Mouse (Mus musculus) fat pad, adult 2 months (tissue): ENCODE measurements around the gene Gsdma2.
"Not testable (repeated sequence)": the region's sequence is repeated elsewhere in the genome, so short reads cannot be mapped to it uniquely, and the experiment has no call there.

Source experiments
- DNase-seq: peaks from one replicate; pipeline ENCODE4 v3.0.0-alpha.2; 2011; ENCODE audit warnings: low read depth, low spot score; ENCODE audit errors: extremely low read depth

The Gsdma2 gene

GRCm38 (mm10) chr11:98664091-98664490 is 17.5 kb downstream of the Gsdma2 start, which contains the start of gene Gsdma:
Gsdma (plus strand) TSS chr11:98664351.
- DNase-seq, result no peak

- no peak for DNase-seq
Measured at GRCm38 (mm10) chr11:98668984-98669383, 22.4 kb downstream of the Gsdma2 start.

DNA sequence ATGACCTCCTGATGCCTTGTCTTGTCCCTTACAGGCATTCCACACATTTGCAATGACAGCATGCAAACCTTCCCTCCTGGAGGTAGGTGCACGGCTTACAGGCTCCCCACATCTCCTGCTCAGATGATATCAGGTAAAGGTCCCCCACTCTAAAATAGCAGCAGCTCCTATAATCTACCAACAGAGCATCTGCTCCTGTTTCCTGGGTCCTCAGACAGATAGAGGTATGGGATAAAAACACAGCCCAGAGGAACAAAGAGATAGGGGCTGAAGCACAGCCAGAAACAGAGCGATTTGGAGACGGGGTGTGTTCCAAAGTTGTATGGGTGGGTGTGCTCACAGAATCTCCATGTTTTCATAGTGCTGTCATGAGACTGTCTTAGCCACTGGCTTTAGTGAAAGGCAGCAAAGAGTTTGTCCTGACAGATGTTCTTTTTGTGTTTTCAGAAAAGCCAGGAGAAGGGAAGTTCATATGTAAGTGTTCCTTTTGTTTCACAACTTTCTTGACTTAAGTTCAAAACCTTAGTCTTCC is 24.8 kb downstream of the Gsdma2 start:
- DNase-seq, result no peak

- DNase-seq, result no peak
Measured at GRCm38 (mm10) chr11:98671857-98672256, 25.3 kb downstream of the Gsdma2 start.

DNA sequence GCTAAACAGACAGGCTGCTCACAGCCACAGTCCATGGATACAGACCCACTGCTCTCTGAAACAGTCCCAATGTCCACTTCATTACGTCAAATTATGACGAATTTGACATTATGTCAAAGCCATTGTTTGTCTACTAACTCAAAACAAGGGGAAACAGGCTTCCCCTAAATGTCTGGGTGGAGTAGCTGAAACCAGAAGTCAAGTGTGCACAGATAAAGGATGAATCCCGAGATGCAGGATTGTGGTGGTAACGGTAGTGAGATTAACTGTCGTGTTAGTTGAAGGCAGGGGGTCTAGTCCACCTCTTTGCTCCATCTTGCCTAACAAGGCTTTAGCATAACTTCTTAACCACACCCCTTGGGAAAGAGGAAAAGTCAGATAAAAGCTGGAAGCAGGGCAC is 25.9 kb downstream of the Gsdma2 start:
- DNase-seq, result no peak

- not testable (repeated sequence) for DNase-seq
Measured at GRCm38 (mm10) chr11:98673136-98673535, 26.6 kb downstream of the Gsdma2 start.

DNA sequence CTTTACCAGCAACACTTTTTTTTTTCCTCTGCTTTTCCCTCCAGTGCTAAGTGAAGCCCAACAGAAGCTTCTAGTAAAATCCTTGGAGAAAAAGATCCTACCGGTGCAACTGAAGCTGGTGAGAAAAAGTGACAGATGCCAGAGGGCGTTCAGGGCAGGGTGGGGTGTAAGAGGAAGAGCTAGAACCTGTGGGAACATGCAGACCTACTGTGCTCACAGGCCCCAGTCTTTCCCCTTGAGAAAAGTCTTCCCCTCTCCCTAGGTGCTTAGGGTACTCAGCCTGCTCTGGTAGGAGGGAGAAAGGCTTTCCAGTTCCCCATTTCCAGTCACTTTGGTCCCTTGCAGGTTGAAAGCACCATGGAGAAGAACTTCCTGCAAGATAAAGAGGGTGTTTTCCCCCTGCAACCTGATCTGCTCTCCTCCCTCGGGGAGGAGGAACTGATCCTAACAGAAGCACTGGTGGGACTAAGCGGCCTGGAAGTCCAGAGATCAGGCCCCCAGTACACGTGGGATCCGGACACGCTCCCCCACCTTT is 29.3 kb downstream of the Gsdma2 start:
- no peak for DNase-seq

DNA sequence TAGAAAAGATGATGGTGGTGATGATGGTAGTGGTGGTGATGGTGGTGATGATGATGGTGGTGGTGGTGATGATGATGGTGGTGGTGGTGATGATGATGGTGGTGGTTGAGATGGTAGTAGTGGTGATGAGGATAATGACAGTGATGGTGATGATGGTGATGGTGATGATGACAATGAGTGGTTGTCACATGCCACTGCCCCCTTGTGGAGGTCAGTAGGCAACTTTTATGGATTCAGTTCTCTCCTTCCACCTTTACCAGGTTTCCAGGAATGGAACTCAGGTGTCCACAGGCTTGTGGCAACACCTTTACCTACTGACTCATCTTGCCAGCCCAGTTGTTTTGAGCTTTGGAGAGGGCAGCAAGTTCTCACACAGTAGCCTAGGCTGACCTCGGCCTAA is 33.5 kb downstream of the Gsdma2 start:
- no peak for DNase-seq

DNA sequence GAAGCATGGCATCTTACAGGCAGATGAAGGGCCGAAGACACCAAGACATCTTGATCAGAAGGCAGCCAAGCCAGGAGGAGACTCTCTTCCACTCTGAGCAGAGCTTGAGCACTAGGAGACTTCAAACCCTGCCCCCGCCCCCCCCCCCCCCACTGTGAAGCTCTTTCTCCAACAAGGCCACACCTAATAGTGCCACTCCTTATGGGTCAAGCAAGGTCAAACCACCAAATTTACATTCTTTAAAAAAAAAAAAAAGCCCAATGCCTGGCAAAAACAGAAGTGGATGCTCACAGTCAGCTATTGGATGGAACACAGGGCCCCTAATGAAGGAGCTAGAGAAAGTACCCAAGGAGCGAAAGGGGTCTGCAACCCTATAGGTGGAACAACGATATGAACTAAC is 34.0 kb downstream of the Gsdma2 start:
- not testable (repeated sequence) for DNase-seq

DNA sequence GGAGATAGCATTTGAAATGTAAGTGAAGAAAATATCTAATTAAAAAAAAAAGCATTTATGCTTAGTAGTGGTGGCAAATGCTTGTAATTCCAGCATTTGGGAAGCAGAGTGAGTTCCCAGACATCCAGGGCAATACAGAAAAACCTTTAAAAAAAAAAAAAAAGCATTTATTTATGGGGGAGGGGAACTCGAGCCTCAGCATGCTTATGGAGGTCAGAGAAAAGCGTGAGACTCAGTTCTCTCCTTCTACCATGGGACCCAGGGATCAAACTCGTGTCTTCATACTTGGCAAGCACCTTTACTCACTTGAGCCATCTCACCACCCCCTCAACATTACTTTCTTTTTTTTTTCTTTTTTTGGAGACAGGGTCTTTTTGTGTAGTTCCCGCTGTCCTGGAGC is 34.6 kb downstream of the Gsdma2 start:
- DNase-seq, result no peak

GRCm38 (mm10) chr11:98681786-98682745 is 35.5 kb downstream of the Gsdma2 start, which contains the start of gene Psmd3:
Psmd3 (plus strand) TSS chr11:98682554.
- peak; percentile 94 for DNase-seq

DNA sequence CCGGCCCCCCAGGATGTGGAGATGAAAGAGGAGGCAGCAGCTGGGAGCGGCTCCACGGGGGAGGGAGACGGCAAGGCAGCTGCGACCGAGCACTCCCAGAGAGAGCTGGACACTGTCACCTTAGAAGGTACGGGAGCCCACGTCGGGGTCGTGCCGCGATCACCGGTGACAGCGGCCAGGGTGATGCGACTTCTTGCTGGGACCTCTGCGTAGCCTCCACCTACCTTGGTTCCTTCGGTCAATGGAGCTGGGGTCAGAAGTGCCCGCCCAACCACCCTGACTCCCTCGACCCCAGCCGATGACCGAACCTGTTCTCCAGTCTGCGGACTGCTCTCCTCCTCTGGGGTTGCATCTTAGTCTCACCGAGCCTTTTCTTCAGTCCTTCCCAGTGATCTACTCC is 36.3 kb downstream of the Gsdma2 start:
- DNase-seq, result no peak

- DNase-seq, result no peak
Measured at GRCm38 (mm10) chr11:98685642-98686041, 39.1 kb downstream of the Gsdma2 start.

DNA sequence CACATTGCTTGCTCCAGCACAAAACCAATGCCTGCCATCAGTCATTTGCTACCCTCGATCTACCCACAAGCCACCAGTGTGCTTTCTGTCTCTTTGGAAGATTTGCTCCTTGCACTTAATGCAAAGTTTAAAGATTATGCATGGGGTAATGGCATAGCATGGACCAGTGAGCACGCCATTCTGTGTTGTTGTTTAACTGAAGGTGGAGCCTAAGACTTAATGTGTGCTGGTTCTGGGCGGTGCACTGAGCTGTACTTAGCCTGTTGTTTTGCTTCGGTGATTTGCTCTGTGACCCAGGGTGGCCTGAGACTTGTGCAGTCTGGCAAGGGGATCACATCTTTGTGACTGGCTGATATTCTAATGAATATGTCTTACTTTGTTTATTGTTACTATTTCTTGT is 40.4 kb downstream of the Gsdma2 start:
- DNase-seq, result no peak

DNA sequence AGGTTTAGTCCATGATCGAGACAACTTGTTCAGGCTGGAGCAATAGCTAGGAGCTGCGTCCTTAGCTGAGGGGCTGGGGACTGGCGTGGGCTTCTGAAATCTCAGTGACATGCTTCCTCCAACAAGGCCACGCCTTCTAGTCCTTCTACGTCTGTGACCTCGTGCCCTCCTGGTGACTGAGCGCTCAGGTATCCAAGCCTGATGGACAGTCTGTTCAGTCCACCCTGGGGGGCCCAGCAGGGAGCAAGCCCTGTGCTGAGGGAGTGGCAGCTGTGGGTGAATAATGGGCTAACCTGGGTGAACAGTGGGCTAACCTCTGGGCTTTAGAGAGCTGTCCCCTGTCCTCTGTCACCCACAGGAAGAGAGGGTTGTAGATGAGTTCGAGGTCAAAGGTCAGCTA is 41.5 kb downstream of the Gsdma2 start:
- no peak for DNase-seq

DNA sequence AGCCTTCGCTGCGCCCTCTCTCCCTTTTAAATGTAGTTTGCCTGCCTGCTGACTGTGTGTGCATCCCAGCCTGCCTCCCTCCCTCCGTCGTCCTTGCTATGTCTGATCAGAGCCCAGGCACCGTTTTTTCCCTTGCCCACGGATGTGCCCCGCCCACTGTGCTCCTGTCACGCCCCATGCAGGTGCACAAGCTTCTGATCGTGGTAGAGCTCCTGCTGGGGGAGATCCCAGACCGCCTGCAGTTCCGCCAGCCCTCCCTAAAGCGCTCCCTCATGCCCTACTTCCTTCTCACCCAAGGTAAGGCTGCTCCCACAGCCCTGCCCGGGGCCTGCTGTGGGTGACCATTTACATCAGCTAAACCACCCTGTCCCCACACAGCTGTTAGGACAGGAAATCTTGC is 46.6 kb downstream of the Gsdma2 start:
- no peak for DNase-seq

- no peak for DNase-seq
Measured at GRCm38 (mm10) chr11:98693746-98694145, 47.2 kb downstream of the Gsdma2 start.

- no peak for DNase-seq
Measured at GRCm38 (mm10) chr11:98694301-98694700, 47.7 kb downstream of the Gsdma2 start.

GRCm38 (mm10) chr11:98695408-98695807 is 48.8 kb downstream of the Gsdma2 start:
- DNase-seq, result no peak

DNA sequence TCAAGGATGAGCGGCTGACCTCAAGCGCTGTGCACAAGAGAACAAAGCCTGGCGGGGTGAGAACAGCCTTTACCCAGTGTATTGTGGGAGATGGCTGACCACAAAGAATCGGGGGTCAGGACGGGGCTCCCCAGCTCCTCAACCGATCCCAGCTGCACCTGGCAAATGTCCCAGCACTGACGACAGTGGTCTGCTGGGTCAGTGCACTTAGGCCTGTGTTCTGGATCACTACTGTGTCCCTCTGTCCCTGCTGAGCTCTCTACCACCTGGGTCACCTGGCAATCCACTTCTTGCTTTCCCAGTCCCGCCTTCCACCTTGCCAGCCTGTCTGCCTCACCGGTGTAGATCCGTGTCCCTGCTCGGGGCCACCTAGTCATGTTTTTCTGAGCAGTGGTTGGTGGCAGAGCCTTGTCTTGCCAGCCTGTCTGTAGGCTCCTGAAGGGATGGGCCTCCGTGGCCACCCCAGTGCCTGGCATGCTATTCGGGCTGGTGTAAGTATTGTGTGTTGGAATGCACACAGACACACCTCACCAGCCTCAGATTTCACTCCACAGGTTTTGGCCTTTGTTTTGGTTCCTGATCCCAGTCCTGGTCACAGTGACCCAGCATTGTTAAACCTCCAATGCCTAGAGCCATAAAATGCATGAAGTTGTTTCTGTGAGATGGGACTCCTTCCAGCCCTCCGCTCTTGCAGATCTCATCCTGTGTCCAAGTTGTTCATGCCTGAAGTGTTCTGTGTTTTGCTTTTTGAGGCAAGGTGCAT is 50.1 kb downstream of the Gsdma2 start:
- DNase-seq, result peak; percentile 64

- no peak for DNase-seq
Measured at GRCm38 (mm10) chr11:98697225-98697624, 50.7 kb downstream of the Gsdma2 start.
